Mouse (Mus musculus) ES-Bruce4 (cell line): ENCODE data around the gene Schip1. TPM values are rescaled to one million over a fixed set of nuclear protein-coding genes. Genes with fewer than 3 reads are reported as not detected.

Experiments
- H3K27ac ChIP-seq: 2 replicates; pipeline ENCODE4 v1.5.1; 2012; ENCODE audit warnings: low read length, inconsistent platforms; ENCODE audit not compliant: insufficient read depth
- H3K27me3 ChIP-seq: 2 replicates; pipeline ENCODE4 v1.6.1; 2012; ENCODE audit warnings: mild to moderate bottlenecking, low read length, inconsistent platforms; ENCODE audit not compliant: control insufficient read depth, poor library complexity, insufficient read depth, severe bottlenecking
- H3K36me3 ChIP-seq: 2 replicates; pipeline ENCODE4 v1.6.1; 2012; ENCODE audit warnings: inconsistent platforms, mild to moderate bottlenecking, low read length, moderate library complexity; ENCODE audit not compliant: control insufficient read depth, poor library complexity, insufficient read depth, severe bottlenecking
- H3K4me1 ChIP-seq: one replicate; pipeline ENCODE4 v1.8.1; 2011; ENCODE audit warnings: low read length; ENCODE audit not compliant: control insufficient read depth, insufficient read depth
- H3K4me3 ChIP-seq: 2 replicates; pipeline ENCODE4 v1.5.1; 2011; ENCODE audit warnings: low read depth, mild to moderate bottlenecking, low read length
- H3K9ac ChIP-seq: 2 replicates; pipeline ENCODE4 v1.6.1; 2012; ENCODE audit warnings: low read depth, mild to moderate bottlenecking, inconsistent platforms; ENCODE audit not compliant: poor library complexity, severe bottlenecking
- H3K9me3 ChIP-seq: replicated peaks from 2 replicates; pipeline ENCODE4 v1.6.1; 2012; ENCODE audit warnings: mild to moderate bottlenecking, low read length, inconsistent platforms; ENCODE audit not compliant: control insufficient read depth, poor library complexity, insufficient read depth, severe bottlenecking
- CTCF ChIP-seq: IDR thresholded peaks from one replicate; pipeline ENCODE4 v1.8.1; 2011; ENCODE audit warnings: low read depth, low read length
- EP300 ChIP-seq: IDR thresholded peaks from 2 replicates; pipeline ENCODE4 v1.6.1; 2011; ENCODE audit warnings: low read depth, low read length; ENCODE audit not compliant: insufficient read depth
- POLR2A ChIP-seq: IDR thresholded peaks from one replicate; pipeline ENCODE4 v1.8.1; 2011; ENCODE audit warnings: low read length; ENCODE audit not compliant: insufficient read depth
- polyA plus RNA-seq: library from polyadenylated mRNA; stranded (reverse); fragments of >200 nt; gene quantifications from 2 replicates; pipeline ENCODE4 v1.2.4, GENCODE M21; 2011; ENCODE audit warnings: low read depth; ENCODE audit not compliant: missing spikeins, insufficient read depth, insufficient read length

Gene Schip1
- polyA plus RNA-seq, 1 experiment = 85.2 TPM

DNA sequence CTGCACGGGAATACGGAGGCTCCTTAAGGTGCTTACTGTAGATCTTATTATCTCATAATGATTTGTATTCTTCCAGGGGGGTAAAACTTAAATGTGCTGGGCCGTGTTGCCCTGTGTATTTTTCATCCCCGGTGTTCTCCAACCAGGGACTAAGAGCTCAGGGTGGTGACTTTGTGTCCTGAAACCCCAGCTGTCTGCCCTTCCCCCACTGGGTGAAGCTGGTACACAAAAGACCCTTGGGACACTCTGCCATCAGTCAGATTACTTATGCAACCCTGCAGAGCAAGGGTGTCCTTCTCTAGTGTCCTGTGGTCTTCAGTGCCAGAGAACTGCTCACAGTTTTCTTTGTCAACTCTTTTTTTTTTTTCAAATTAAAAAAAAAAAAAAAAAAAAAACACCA lies 520.6 kb downstream of the Schip1 start:
- no peak overlapping the region for H3K9ac ChIP-seq
- H3K4me1 ChIP-seq = peaks cover 5% of the 10 kb centered on the region
- no peaks in the 10 kb centered on the region for H3K36me3 ChIP-seq
- TF ChIP-seq EP300 = no peak
- no peak for TF ChIP-seq CTCF
- no peak for TF ChIP-seq POLR2A
- H3K9me3 ChIP-seq = no peaks in the 10 kb centered on the region
- no peaks in the 10 kb centered on the region for H3K27me3 ChIP-seq
- H3K4me3 ChIP-seq = no peak overlapping the region
- H3K27ac ChIP-seq = no peak overlapping the region

- Histone ChIP-seq H3K4me1 (peaks cover 5% of the 10 kb centered on the region), H3K36me3 (no peaks in the 10 kb centered on the region), H3K27ac (no peak overlapping the region), H3K9me3 (no peaks in the 10 kb centered on the region), H3K27me3 (no peaks in the 10 kb centered on the region), H3K9ac (no peak overlapping the region), H3K4me3 (no peak overlapping the region)
- TF ChIP-seq CTCF = no peak
- TF ChIP-seq EP300 = no peak
- no peak for TF ChIP-seq POLR2A
These were observed 522.1 kb downstream of the Schip1 start for GRCm38 (mm10) chr3:68586646-68587064.

GRCm38 (mm10) chr3:68587567-68588245 lies 523.1 kb downstream of the Schip1 start:
- Histone ChIP-seq H3K9me3 (no peaks in the 10 kb centered on the region), H3K27me3 (no peaks in the 10 kb centered on the region), H3K27ac (no peak overlapping the region), H3K4me1 (peaks cover 3% of the 10 kb centered on the region), H3K4me3 (no peak overlapping the region), H3K36me3 (no peaks in the 10 kb centered on the region), H3K9ac (no peak overlapping the region)
- TF ChIP-seq CTCF = no peak
- no peak for TF ChIP-seq POLR2A
- TF ChIP-seq EP300 = no peak

DNA sequence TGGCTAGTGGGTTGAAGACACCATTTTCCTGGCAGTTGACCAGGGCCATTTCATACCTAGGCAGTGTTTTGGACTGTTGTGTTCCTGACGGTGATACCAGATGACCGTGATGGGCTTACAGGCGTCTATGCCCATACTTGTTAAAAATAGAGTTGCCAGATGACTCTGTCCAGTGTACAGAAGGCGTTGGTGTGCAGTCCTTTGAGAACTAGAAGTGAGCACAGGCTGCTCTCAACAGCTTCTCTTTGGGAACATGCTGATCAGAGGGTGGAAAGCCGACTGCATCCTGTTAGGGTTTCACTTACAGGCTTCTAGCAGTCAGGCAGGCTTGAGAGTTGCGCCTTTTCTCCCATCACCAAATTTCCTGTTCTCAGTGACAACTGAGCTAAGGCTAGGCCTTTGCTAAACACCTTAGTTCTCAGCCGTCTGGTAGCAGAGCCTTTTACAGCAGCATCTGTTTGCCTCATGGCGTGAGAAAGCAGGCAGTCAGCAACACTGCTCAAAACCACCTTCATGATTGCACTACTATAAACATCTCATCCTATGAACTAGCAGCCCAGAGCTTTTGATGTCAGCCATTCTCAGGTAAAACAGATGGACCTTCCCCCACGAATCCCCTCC lies 524.7 kb downstream of the Schip1 start:
- Histone ChIP-seq H3K27me3 (no peaks in the 10 kb centered on the region), H3K27ac (no peak overlapping the region), H3K4me1 (no peaks in the 10 kb centered on the region), H3K9me3 (no peaks in the 10 kb centered on the region), H3K36me3 (no peaks in the 10 kb centered on the region), H3K4me3 (no peak overlapping the region), H3K9ac (no peak overlapping the region)
- TF ChIP-seq EP300 (no peak), CTCF (no peak), POLR2A (no peak)

- Histone ChIP-seq H3K9ac (no peak overlapping the region), H3K36me3 (no peaks in the 10 kb centered on the region), H3K27me3 (no peaks in the 10 kb centered on the region), H3K4me1 (no peaks in the 10 kb centered on the region), H3K9me3 (no peaks in the 10 kb centered on the region), H3K4me3 (no peak overlapping the region), H3K27ac (no peak overlapping the region)
- TF ChIP-seq CTCF = no peak
- TF ChIP-seq EP300 = no peak
- TF ChIP-seq POLR2A = no peak
These were observed 525.8 kb downstream of the Schip1 start for GRCm38 (mm10) chr3:68590436-68590835.

- TF ChIP-seq EP300 (no peak), POLR2A (no peak)
- no peaks in the 10 kb centered on the region for H3K9me3 ChIP-seq
- no peaks in the 10 kb centered on the region for H3K4me1 ChIP-seq
- no peaks in the 10 kb centered on the region for H3K27me3 ChIP-seq
- H3K36me3 ChIP-seq = no peaks in the 10 kb centered on the region; the same call in 1 of the 2 replicates
- no peak overlapping the region for H3K4me3 ChIP-seq
- no peak overlapping the region for H3K9ac ChIP-seq
- no peak overlapping the region for H3K27ac ChIP-seq
These were observed 528.0 kb downstream of the Schip1 start for GRCm38 (mm10) chr3:68592575-68592974.
